Mouse (Mus musculus): ENCODE data around the gene Ppp2r5d. TPM values are rescaled to one million over a fixed set of nuclear protein-coding genes. Genes with fewer than 3 reads are reported as not detected.

The Ppp2r5d gene
- polyA plus RNA-seq, 1 experiment from 2014 or later: 89.4 TPM

- 0 out of 2 replicates have a peak, but pooled peaks cover 3% of the 10 kb centered on the region for H3K36me3 ChIP-seq (ENCODE audit: control insufficient read depth, insufficient read depth, low read length)
- 88% methylated on average over 7 of the region's 7 CpGs for WGBS
- H3K9me3 ChIP-seq (ENCODE audit: control insufficient read depth, low read length): no peaks in the 10 kb centered on the region
- no peak overlapping the region for H3K9ac ChIP-seq (ENCODE audit: low read depth, low read length)
- no peak for ATAC-seq (ENCODE audit: low FRiP score)
- H3K4me1 ChIP-seq (replicated peaks; ENCODE audit: control insufficient read depth, insufficient read depth, low read length): peaks cover 12% of the 10 kb centered on the region; the same call in 1 of the 2 replicates
- H3K4me2 ChIP-seq (replicated peaks; ENCODE audit: low read depth, low read length): no peak overlapping the region
- no peak for DNase-seq (ENCODE audit: low spot score)
- H3K27ac ChIP-seq (ENCODE audit: low read depth, low read length): no peak overlapping the region
- H3K27me3 ChIP-seq (ENCODE audit: control insufficient read depth, insufficient read depth, low read length): no peaks in the 10 kb centered on the region
- H3K4me3 ChIP-seq (ENCODE audit: low read depth, low read length): no peak overlapping the region
Measured at GRCm38 (mm10) chr17:46647279-46647678, 57.6 kb downstream of the Ppp2r5d start.

- Histone ChIP-seq H3K27ac (ENCODE audit: low read depth, low read length) (peak overlapping the region; percentile 42; the same call in 1 of the 2 replicates), H3K36me3 (ENCODE audit: control insufficient read depth, insufficient read depth, low read length) (0 out of 2 replicates have a peak, but pooled peaks cover 3% of the 10 kb centered on the region), H3K4me1 (replicated peaks; ENCODE audit: control insufficient read depth, insufficient read depth, low read length) (peaks cover 6% of the 10 kb centered on the region; the same call in 1 of the 2 replicates), H3K4me3 (ENCODE audit: low read depth, low read length) (peak overlapping the region; percentile 59), H3K9me3 (ENCODE audit: control insufficient read depth, low read length) (no peaks in the 10 kb centered on the region), H3K9ac (ENCODE audit: low read depth, low read length) (peak overlapping the region; percentile 57), H3K4me2 (replicated peaks; ENCODE audit: low read depth, low read length) (peak overlapping the region; percentile 80), H3K27me3 (ENCODE audit: control insufficient read depth, insufficient read depth, low read length) (no peaks in the 10 kb centered on the region)
- ATAC-seq (ENCODE audit: low FRiP score): no peak; the same call in 1 of the 2 replicates
- no peak for DNase-seq (ENCODE audit: low spot score)
- under 1% methylated on average over 19 of the region's 19 CpGs for WGBS
Measured at GRCm38 (mm10) chr17:46646322-46646662, 58.6 kb downstream of the Ppp2r5d start.

GRCm38 (mm10) chr17:46645561-46646321 lies 59.2 kb downstream of the Ppp2r5d start, which contains the start of the genes Klc4 and Mrpl2:
Gene Klc4 (minus strand): TSS chr17:46646022.
Gene Mrpl2 (plus strand): TSS chr17:46646229.
- Histone ChIP-seq H3K4me1 (replicated peaks; ENCODE audit: control insufficient read depth, insufficient read depth, low read length) (0 out of 2 replicates have a peak, but pooled peaks cover 2% of the 10 kb centered on the region), H3K4me2 (replicated peaks; ENCODE audit: low read depth, low read length) (peak within 1 kb of the TSS; percentile 80), H3K9me3 (ENCODE audit: control insufficient read depth, low read length) (no peaks in the 10 kb centered on the region), H3K9ac (ENCODE audit: low read depth, low read length) (peak within 1 kb of the TSS; percentile 57), H3K27ac (ENCODE audit: low read depth, low read length) (peak within 1 kb of the TSS; percentile 42; the same call in 1 of the 2 replicates), H3K36me3 (ENCODE audit: control insufficient read depth, insufficient read depth, low read length) (0 out of 2 replicates have a peak, but pooled peaks cover 3% of the 10 kb centered on the region), H3K4me3 (ENCODE audit: low read depth, low read length) (peak within 1 kb of the TSS; percentile 59), H3K27me3 (ENCODE audit: control insufficient read depth, insufficient read depth, low read length) (no peaks in the 10 kb centered on the region)
- WGBS: under 1% methylated on average over 53 of the region's 53 CpGs
- DNase-seq (ENCODE audit: low spot score) (peak; percentile 100), ATAC-seq (ENCODE audit: low FRiP score) (peak; percentile 69)

GRCm38 (mm10) chr17:46644916-46645475 lies 59.9 kb downstream of the Ppp2r5d start:
- DNase-seq (ENCODE audit: low spot score) (no peak), ATAC-seq (ENCODE audit: low FRiP score) (0 out of 2 replicates have a peak, but pooled peaks have one; percentile 8)
- peak overlapping the region; percentile 64 for H3K4me2 ChIP-seq (replicated peaks; ENCODE audit: low read depth, low read length)
- 0 out of 2 replicates have a peak, but pooled peaks cover 2% of the 10 kb centered on the region for H3K4me1 ChIP-seq (replicated peaks; ENCODE audit: control insufficient read depth, insufficient read depth, low read length)
- no peaks in the 10 kb centered on the region for H3K27me3 ChIP-seq (ENCODE audit: control insufficient read depth, insufficient read depth, low read length)
- 0 out of 2 replicates have a peak, but pooled peaks cover 4% of the 10 kb centered on the region for H3K36me3 ChIP-seq (ENCODE audit: control insufficient read depth, insufficient read depth, low read length)
- H3K9ac ChIP-seq (ENCODE audit: low read depth, low read length): peak overlapping the region; percentile 57
- WGBS: 17% methylated on average over 11 of the region's 11 CpGs
- no peak overlapping the region for H3K27ac ChIP-seq (ENCODE audit: low read depth, low read length)
- H3K9me3 ChIP-seq (ENCODE audit: control insufficient read depth, low read length): no peaks in the 10 kb centered on the region
- peak overlapping the region; percentile 59 for H3K4me3 ChIP-seq (ENCODE audit: low read depth, low read length)

- H3K9ac ChIP-seq (ENCODE audit: low read depth, low read length): 0 out of 2 replicates have a peak overlapping the region, but pooled peaks have one; percentile 19
- WGBS: 89% methylated on average over 12 of the region's 12 CpGs
- H3K36me3 ChIP-seq (ENCODE audit: control insufficient read depth, insufficient read depth, low read length): 0 out of 2 replicates have a peak, but pooled peaks cover 6% of the 10 kb centered on the region
- no peak overlapping the region for H3K27ac ChIP-seq (ENCODE audit: low read depth, low read length)
- H3K4me1 ChIP-seq (replicated peaks; ENCODE audit: control insufficient read depth, insufficient read depth, low read length): no peaks in the 10 kb centered on the region
- no peaks in the 10 kb centered on the region for H3K9me3 ChIP-seq (ENCODE audit: control insufficient read depth, low read length)
- ATAC-seq (ENCODE audit: low FRiP score) (no peak), DNase-seq (ENCODE audit: low spot score) (no peak)
- H3K4me3 ChIP-seq (ENCODE audit: low read depth, low read length): no peak overlapping the region
- H3K4me2 ChIP-seq (replicated peaks; ENCODE audit: low read depth, low read length): 0 out of 2 replicates have a peak overlapping the region, but pooled peaks have one; percentile 6
- H3K27me3 ChIP-seq (ENCODE audit: control insufficient read depth, insufficient read depth, low read length): no peaks in the 10 kb centered on the region
Measured at GRCm38 (mm10) chr17:46644152-46644805, 60.6 kb downstream of the Ppp2r5d start.

- H3K4me3 ChIP-seq (ENCODE audit: low read depth, low read length): no peak overlapping the region
- no peaks in the 10 kb centered on the region for H3K9me3 ChIP-seq (ENCODE audit: control insufficient read depth, low read length)
- DNase-seq (ENCODE audit: low spot score) (no peak), ATAC-seq (ENCODE audit: low FRiP score) (no peak)
- H3K27ac ChIP-seq (ENCODE audit: low read depth, low read length): no peak overlapping the region
- 91% methylated on average over 17 of the region's 17 CpGs for WGBS
- 0 out of 2 replicates have a peak, but pooled peaks cover 3% of the 10 kb centered on the region for H3K36me3 ChIP-seq (ENCODE audit: control insufficient read depth, insufficient read depth, low read length)
- no peaks in the 10 kb centered on the region for H3K27me3 ChIP-seq (ENCODE audit: control insufficient read depth, insufficient read depth, low read length)
- H3K4me2 ChIP-seq (replicated peaks; ENCODE audit: low read depth, low read length): no peak overlapping the region
- no peak overlapping the region for H3K9ac ChIP-seq (ENCODE audit: low read depth, low read length)
- H3K4me1 ChIP-seq (replicated peaks; ENCODE audit: control insufficient read depth, insufficient read depth, low read length): no peaks in the 10 kb centered on the region
Measured at GRCm38 (mm10) chr17:46642060-46642459, 62.9 kb downstream of the Ppp2r5d start.

GRCm38 (mm10) chr17:46639929-46640328 lies 65.0 kb downstream of the Ppp2r5d start:
- Histone ChIP-seq H3K27me3 (ENCODE audit: control insufficient read depth, insufficient read depth, low read length) (no peaks in the 10 kb centered on the region), H3K27ac (ENCODE audit: low read depth, low read length) (no peak overlapping the region), H3K4me1 (replicated peaks; ENCODE audit: control insufficient read depth, insufficient read depth, low read length) (no peaks in the 10 kb centered on the region), H3K4me2 (replicated peaks; ENCODE audit: low read depth, low read length) (no peak overlapping the region), H3K9ac (ENCODE audit: low read depth, low read length) (no peak overlapping the region), H3K9me3 (ENCODE audit: control insufficient read depth, low read length) (no peaks in the 10 kb centered on the region), H3K36me3 (ENCODE audit: control insufficient read depth, insufficient read depth, low read length) (0 out of 2 replicates have a peak, but pooled peaks cover 3% of the 10 kb centered on the region), H3K4me3 (ENCODE audit: low read depth, low read length) (no peak overlapping the region)
- DNase-seq (ENCODE audit: low spot score) (no peak), ATAC-seq (ENCODE audit: low FRiP score) (no peak)
- 77% methylated on average over 9 of the region's 9 CpGs for WGBS

- Histone ChIP-seq H3K4me2 (replicated peaks; ENCODE audit: low read depth, low read length) (no peak overlapping the region), H3K27ac (ENCODE audit: low read depth, low read length) (no peak overlapping the region), H3K4me3 (ENCODE audit: low read depth, low read length) (no peak overlapping the region)
Measured at GRCm38 (mm10) chr17:46636831-46637523, 67.9 kb downstream of the Ppp2r5d start.

More at GRCm38 (mm10) chr17:46636831-46637523, 67.9 kb downstream of the Ppp2r5d start:
- ATAC-seq (ENCODE audit: low FRiP score) (peak; percentile 40), DNase-seq (ENCODE audit: low spot score) (peak; percentile 71)
- Histone ChIP-seq H3K9ac (ENCODE audit: low read depth, low read length) (no peak overlapping the region), H3K36me3 (ENCODE audit: control insufficient read depth, insufficient read depth, low read length) (0 out of 2 replicates have a peak, but pooled peaks cover 3% of the 10 kb centered on the region), H3K9me3 (ENCODE audit: control insufficient read depth, low read length) (no peaks in the 10 kb centered on the region), H3K4me1 (replicated peaks; ENCODE audit: control insufficient read depth, insufficient read depth, low read length) (no peaks in the 10 kb centered on the region), H3K27me3 (ENCODE audit: control insufficient read depth, insufficient read depth, low read length) (no peaks in the 10 kb centered on the region)
- WGBS: 27% methylated on average over 14 of the region's 15 CpGs
